Mouse (Mus musculus): ENCODE data around the gene Asic2. TPM values are rescaled to one million over a fixed set of nuclear protein-coding genes. Genes with fewer than 3 reads are reported as not detected.

The Asic2 gene
- total and polyA plus RNA-seq, 3 experiments, result not detected

DNA sequence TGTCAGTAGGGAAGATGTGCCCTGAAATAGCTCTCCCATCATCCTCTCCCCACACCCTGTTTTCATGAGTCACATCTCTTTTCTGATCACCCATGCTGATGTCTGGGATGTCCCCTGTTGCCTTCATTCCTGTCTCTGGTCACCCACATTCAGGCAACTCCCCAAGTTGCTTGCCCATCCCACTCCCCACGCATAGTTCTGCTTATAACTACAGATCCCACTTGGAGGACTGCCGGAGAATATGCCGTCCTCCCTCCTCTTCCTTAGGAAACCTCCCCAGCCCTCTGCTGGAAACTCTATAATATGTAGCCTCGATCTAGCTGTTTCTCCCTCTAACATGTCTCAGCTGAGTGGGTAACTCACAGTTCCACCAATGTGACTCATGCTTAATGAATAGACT, 167.4 kb downstream of the Asic2 start:
- no peak for DNase-seq (ENCODE audit: low read depth, low spot score)
- no peaks in the 10 kb centered on the region for H3K4me1 ChIP-seq (ENCODE audit: control insufficient read depth in 1 of 2, insufficient read depth in 2 of 2, low read length in 2 of 2)
- TF ChIP-seq MAX (IDR thresholded peaks at IDR 0.05; ENCODE audit: low read length) (no peak), NRF1 (IDR thresholded peaks at IDR 0.05; ENCODE audit: insufficient read depth, low read depth, low read length, poor library complexity, severe bottlenecking) (no peak), GABPA (IDR thresholded peaks at IDR 0.05; ENCODE audit: low read depth, low read length) (no peak), CTCF (IDR thresholded peaks at IDR 0.05 in 2 of 3, conservative IDR thresholded peaks at IDR 0.05 in 1 of 3; ENCODE audit: control insufficient read depth in 1 of 3, insufficient read depth in 1 of 3, low read depth in 2 of 3, low read length in 3 of 3, poor library complexity in 1 of 3, severe bottlenecking in 1 of 3) (no peak), POLR2AphosphoS5 (IDR thresholded peaks at IDR 0.05; ENCODE audit: borderline replicate concordance, low read depth, low read length) (no peak), ZKSCAN1 (IDR thresholded peaks at IDR 0.05; ENCODE audit: low read depth, low read length) (no peak), UBTF (IDR thresholded peaks at IDR 0.05; ENCODE audit: borderline replicate concordance, insufficient read depth, low read depth, low read length) (no peak), RAD21 (IDR thresholded peaks at IDR 0.05; ENCODE audit: low read depth, low read length) (no peak), MXI1 (IDR thresholded peaks at IDR 0.05; ENCODE audit: low read depth, low read length) (no peak)
- H3K4me3 ChIP-seq (ENCODE audit: control insufficient read depth in 1 of 2, insufficient read depth in 1 of 2, low read depth in 2 of 2, low read length in 2 of 2), result no peak overlapping the region
- no peaks in the 10 kb centered on the region for H3K36me3 ChIP-seq (ENCODE audit: control insufficient read depth in 1 of 2, insufficient read depth in 2 of 2, low read length in 2 of 2)
- H3K9ac ChIP-seq (ENCODE audit: control insufficient read depth, low read depth, low read length, poor library complexity, severe bottlenecking), result no peak overlapping the region
- H3K79me2 ChIP-seq (ENCODE audit: control insufficient read depth, insufficient read depth, low read length, poor library complexity), result no peaks in the 10 kb centered on the region
- no peaks in the 10 kb centered on the region; a peak in 1 of 4 replicates for H3K27me3 ChIP-seq (ENCODE audit: control insufficient read depth in 1 of 2, insufficient read depth in 2 of 2, low read length in 2 of 2)
- H3K9me3 ChIP-seq (replicated peaks; ENCODE audit: insufficient read depth, low read length), result no peaks in the 10 kb centered on the region
- no peak overlapping the region for H3K27ac ChIP-seq (ENCODE audit: control insufficient read depth, low read depth, low read length)

DNA sequence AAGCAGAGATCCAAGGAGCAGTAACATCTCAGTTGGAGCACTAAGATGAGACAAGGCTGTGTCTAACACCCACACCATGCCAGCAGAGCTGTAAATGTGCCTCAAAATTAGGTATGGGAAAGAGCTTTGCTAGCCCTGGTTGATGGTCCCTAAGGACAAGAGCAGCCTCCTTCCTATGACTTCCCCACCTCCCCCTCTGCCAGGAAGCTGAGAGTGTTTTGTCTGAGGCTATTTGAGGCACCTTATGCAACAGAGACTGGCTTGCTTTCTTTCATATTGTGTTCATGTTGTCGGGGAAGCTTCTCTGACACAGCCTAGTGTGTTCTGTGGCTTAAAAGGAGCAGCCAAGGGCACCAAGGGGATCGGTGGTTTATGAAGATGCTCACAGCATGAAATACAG, 174.7 kb downstream of the Asic2 start:
- Histone ChIP-seq H3K79me2 (ENCODE audit: control insufficient read depth, insufficient read depth, low read length, poor library complexity) (no peaks in the 10 kb centered on the region), H3K9ac (ENCODE audit: control insufficient read depth, low read depth, low read length, poor library complexity, severe bottlenecking) (no peak overlapping the region), H3K27ac (ENCODE audit: control insufficient read depth, low read depth, low read length) (no peak overlapping the region), H3K4me3 (ENCODE audit: control insufficient read depth in 1 of 2, insufficient read depth in 1 of 2, low read depth in 2 of 2, low read length in 2 of 2) (no peak overlapping the region), H3K4me1 (ENCODE audit: control insufficient read depth in 1 of 2, insufficient read depth in 2 of 2, low read length in 2 of 2) (no peaks in the 10 kb centered on the region), H3K9me3 (replicated peaks; ENCODE audit: insufficient read depth, low read length) (no peaks in the 10 kb centered on the region), H3K27me3 (ENCODE audit: control insufficient read depth in 1 of 2, insufficient read depth in 2 of 2, low read length in 2 of 2) (no peaks in the 10 kb centered on the region), H3K36me3 (ENCODE audit: control insufficient read depth in 1 of 2, insufficient read depth in 2 of 2, low read length in 2 of 2) (no peaks in the 10 kb centered on the region)
- TF ChIP-seq CHD2 (IDR thresholded peaks at IDR 0.05; ENCODE audit: low read length), result no peak
- no peak for TF ChIP-seq RCOR1 (IDR thresholded peaks at IDR 0.05; ENCODE audit: low read depth, low read length)
- TF ChIP-seq SIN3A (IDR thresholded peaks at IDR 0.05; ENCODE audit: low read length), result no peak
- TF ChIP-seq MAZ (IDR thresholded peaks at IDR 0.05; ENCODE audit: low read depth, low read length), result no peak
- no peak for TF ChIP-seq MYC (IDR thresholded peaks at IDR 0.05; ENCODE audit: low read depth, low read length)
- TF ChIP-seq TCF12 (IDR thresholded peaks at IDR 0.05; ENCODE audit: low read depth, low read length), result no peak
- no peak for TF ChIP-seq UBTF (IDR thresholded peaks at IDR 0.05; ENCODE audit: borderline replicate concordance, insufficient read depth, low read depth, low read length)
- no peak for TF ChIP-seq TBP (IDR thresholded peaks at IDR 0.05; ENCODE audit: low read depth, low read length)
- TF ChIP-seq ZMIZ1 (IDR thresholded peaks at IDR 0.05; ENCODE audit: low read depth, low read length), result no peak
- TF ChIP-seq POLR2A (IDR thresholded peaks at IDR 0.05; ENCODE audit: control insufficient read depth in 1 of 2, insufficient read depth in 1 of 2, low read depth in 1 of 2, low read length in 2 of 2, poor library complexity in 1 of 2), result no peak
- TF ChIP-seq CTCF (IDR thresholded peaks at IDR 0.05 in 2 of 3, conservative IDR thresholded peaks at IDR 0.05 in 1 of 3; ENCODE audit: control insufficient read depth in 1 of 3, insufficient read depth in 1 of 3, low read depth in 2 of 3, low read length in 3 of 3, poor library complexity in 1 of 3, severe bottlenecking in 1 of 3), result no peak
- no peak for DNase-seq (ENCODE audit: low read depth, low spot score)
